Mouse (Mus musculus) 416B (cell line): ENCODE results near the gene Mettl23.

Source experiments
- DNase-seq: peaks from one replicate; pipeline ENCODE4 v3.0.0; 2011; ENCODE audit warnings: low read depth

Gene Mettl23

DNA sequence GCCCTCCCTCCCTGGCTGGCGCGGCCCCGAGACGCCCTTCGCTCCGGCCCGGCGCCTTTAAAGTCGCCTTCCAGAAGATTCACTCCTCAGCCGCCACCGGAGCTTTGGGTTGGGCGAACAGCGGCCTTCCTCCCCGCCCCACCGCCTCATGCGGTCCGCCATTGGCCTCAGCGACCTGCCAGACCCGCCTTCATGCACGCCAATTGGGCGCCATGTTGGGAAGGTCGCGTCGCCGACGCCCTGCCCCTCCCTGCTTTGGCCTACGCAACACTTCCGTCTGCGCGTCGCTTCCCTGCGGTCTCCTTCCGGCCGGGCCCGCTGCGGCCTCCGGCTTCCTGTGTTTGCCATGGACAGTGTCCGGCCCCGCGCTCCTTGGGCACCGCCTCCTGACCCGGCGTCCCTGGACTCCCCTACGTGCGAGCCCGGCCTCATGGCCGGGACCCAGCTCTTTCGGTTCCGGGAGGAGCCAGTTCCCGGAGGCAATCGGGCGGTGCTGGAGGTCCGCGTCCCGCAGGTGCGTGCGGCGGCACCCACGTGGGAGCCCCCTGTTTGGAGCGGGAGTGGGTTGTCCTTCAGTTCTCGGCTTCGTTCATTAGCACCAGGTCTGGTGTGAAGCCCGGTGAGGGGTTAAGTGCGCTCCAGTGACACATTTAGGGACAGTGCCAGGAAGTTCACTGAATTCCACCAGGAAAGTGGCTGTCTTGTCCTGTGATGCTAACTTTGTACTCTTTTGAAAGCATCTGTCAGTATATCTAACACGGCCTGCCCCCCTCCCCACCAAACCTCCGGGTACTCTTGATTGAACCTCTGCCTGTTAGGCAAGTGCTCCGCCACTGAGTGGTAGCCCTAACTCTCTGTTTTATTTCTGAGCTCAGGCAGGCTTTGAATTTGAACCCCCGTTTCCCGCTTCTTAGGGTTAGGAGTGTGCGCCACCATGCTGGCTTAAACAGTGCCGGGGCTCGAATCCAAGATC, at the start of gene Mettl23, which contains the start of gene Jmjd6:
Gene Mettl23, plus strand, starts transcription at position 18 of the 973 bp plus-strand sequence.
Gene Jmjd6, minus strand, starts transcription at position 189 of the 973 bp plus-strand sequence.
- DNase-seq: peak; percentile 98

- no peak for DNase-seq
These were observed 43.7 kb upstream of the Mettl23 start for GRCm38 (mm10) chr11:116799364-116799763.

GRCm38 (mm10) chr11:116801106-116801505, 42.0 kb upstream of the Mettl23 start:
- no peak for DNase-seq

- DNase-seq: no peak
These were observed 40.4 kb upstream of the Mettl23 start for GRCm38 (mm10) chr11:116802709-116803108.

GRCm38 (mm10) chr11:116806136-116807071, 36.7 kb upstream of the Mettl23 start:
- peak; percentile 10 for DNase-seq

GRCm38 (mm10) chr11:116807116-116807515, 36.0 kb upstream of the Mettl23 start:
- peak; percentile 90 for DNase-seq

DNA sequence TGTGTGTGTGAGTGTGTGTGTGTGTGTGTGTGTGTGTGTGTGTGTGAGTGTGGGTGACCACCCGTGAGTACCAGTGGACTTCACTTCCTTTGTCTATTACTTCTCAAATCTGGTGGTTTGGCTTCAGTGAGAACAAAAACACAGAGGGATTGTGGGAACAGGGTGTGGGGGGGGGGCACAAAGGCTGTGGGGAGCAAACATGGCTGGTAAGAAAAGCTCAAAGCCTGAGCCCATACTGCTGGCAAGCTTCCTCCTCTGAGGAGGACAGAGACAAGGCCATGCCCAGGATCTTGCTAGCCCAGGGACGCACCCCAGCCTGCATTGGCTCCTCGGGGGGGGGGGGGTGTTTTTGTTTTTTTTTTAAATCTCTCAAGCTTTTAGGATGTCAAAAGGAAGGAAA, 35.6 kb upstream of the Mettl23 start:
- DNase-seq: peak; percentile 84

- peak; percentile 93 for DNase-seq
These were observed 35.0 kb upstream of the Mettl23 start for GRCm38 (mm10) chr11:116807938-116808606.

DNA sequence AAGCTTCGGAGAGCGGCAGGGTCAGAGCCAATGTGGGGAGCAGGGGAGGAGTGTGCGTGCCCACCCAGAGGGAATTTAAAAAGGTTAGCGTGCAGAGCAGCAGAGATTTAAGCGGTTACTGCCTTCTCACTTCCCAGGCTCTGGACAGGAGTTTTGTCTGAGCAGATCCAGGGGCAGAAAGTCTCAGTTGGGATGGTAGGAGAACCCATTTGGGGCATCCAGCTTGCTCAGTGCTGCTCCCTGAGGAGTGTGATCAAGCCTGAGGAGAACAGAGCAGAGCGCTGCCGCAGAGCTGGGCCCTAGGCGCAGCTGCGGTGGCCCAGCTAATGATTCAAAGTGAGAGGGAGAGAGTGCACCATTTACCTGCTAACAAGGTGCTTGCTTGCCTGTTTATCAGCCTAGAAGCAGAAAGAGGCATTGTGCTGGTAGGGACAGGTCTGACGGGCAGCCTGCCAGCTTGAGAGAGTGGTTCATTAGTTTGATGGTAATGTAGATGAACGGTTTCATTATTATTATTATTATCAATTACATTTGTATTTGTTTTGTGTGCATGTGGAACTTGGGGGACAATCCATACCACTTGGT, 34.2 kb upstream of the Mettl23 start:
- DNase-seq: no peak

- DNase-seq: no peak
These were observed 33.6 kb upstream of the Mettl23 start for GRCm38 (mm10) chr11:116809520-116809919.

DNA sequence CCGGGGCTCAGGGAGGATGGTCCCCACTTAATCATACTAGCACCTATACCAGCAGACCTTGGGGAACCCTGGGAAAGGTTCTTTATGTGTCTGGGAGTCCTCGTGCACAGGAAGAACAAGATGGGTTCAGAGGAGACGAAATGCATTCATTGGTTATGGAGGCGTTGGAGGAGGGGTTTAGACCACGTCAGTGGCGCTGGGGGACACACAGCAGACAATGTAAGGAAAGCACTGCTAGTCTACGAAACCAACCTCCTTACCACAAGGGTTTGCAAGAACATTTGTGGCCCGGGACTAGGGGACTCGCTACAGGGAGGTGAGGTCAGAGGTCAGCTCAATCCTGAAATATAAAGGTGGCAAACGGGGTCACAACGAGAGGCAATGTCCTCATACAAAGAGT, 32.5 kb upstream of the Mettl23 start:
- DNase-seq: no peak

DNA sequence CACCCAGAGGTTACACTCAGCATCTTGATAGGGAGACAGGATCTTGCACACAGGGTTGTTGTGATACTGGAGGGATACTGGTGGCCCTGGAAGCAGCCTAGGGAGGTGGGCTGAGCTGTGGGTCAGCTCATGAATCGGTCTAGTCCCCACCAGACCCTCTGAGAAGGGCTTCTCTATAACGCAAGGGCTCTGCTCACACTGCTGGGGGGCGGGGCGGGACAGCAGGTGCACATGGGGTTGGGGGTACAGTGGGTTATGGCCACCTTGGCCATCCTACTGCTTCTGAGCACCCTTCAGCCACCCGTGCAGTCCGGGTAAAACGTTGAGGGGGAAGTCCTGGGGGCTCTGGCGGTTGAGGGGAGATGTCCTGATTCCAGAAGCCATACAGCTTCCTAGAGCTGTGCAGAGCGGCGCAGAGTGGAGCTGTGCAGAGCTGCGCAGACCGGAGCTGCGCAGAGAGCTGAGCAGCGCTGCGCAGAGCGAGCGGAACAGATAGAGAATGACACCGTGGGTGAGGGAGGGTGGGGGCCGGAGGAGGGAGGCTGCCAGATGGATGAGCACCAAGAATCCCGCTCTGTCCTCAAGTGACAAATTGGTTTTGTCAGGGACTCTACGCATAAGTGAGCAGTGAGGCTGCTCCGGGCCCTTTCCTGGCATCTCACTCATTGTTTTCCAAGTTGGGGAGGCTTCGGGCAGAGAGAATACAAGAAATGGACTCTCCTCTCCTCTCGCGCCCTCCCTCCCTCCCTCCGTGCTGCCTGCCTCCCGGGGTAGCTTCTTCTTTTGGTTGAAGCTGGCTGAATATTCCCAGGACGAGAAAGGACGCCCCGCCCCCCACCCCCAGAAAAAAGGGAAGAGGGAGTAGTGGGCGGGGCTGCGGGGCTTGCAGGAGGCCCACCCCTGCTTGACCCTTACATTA, 31.8 kb upstream of the Mettl23 start:
- no peak for DNase-seq

- DNase-seq: no peak
These were observed 30.1 kb upstream of the Mettl23 start for GRCm38 (mm10) chr11:116812793-116813529.

DNA sequence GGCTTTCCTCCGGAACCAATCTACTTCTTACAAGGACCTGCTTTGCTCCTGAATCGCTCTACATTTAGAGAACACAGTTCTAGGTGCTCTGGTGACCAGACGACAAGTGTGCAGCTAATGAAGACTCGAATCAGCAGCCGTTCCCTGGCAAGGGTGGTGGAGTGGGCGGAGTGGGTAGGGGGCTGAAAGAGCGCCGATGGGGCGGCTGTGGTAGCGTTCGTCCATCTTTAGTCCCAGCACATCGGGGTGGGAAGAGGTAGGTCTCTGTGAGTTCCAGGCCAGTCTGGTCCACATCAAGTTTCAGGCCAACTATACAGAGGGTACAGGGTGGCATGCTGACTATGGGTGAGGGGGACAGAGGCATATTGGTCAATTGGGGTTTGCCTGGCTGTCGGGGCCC, 29.5 kb upstream of the Mettl23 start:
- no peak for DNase-seq

DNA sequence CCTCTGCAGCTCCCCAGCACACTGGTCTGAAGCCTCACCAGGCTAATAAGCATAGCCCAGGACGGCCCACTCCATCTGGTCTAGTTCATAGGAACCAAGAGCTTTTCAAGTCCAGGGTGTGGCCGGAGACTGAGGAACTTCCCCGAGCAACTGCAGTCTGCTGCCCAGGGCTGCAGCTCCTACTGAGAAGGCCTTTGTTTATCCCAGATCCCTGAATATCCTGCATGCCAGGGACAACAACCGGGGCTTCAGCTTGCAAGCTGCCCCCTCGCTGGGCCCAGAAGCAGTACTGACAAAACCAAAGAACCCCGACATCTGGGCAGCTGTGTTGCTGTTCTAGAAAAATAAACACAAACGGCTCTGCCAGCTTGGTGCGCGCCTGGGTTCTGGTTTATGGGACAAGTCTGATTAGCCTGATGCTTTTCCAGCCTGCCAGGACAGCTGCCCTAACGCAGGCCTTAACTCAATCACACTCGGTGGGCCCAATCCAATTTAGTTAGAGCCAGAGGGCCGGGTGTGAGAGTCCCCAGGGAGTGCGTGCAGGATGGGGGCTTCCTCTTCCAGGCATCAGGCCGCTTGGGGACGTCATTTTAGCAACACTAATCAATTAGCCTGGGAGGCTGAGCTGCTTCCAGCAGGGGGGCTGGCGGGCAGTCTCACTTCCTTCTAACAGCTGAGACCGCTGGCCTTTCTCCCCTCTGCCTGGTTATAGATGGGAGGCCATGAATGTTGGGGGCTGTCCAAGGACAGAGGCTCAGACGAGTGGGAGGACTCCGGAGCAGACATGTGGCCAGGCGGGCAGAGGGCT, 28.8 kb upstream of the Mettl23 start:
- no peak for DNase-seq

DNA sequence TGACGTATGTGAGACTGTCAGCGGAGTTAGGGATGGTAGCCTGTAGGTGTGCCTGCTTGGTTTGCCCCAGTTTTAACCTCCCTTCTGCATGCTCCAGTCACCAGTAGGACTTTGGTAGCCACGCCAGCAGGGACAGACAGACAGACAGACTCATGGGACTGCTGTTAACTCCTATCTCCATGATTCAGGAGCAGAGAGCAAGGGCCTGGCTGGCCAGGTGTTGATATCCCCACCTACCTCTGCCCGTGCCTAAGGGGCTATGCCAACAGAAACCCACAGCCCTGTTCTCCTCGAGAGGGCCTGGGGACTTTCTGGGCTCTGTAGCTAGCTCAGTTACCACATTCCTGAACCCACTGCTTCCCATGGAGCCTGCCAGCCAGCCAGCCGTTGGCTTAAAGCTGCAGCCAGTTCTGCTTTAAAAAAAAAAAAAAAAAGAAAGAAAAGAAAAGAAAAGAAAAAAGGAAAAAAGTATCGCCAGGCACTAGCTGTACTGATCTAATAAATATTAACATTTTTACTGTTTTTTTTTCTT, 28.1 kb upstream of the Mettl23 start:
- no peak for DNase-seq

GRCm38 (mm10) chr11:116816769-116817168, 26.3 kb upstream of the Mettl23 start:
- no peak for DNase-seq

DNA sequence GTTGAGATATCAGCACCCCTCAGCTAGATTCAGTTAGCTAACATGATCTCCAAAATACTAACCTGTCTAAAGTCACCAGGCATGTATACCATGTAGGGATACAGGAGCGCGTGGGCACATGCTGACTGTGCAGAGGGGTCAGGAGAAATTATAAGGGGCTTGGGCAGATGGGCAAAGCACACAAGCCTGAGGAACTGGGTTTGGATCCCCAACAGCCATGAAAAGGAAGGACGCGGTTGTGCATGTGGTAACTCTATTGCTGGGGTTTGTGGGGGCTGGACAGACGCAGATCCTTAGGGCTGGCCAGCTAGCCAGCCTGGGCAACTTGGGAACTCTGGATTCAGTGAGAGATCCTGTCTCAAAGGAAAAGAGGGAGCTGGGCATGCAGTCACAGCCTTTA, 25.5 kb upstream of the Mettl23 start:
- DNase-seq: no peak

- no peak for DNase-seq
These were observed 24.4 kb upstream of the Mettl23 start for GRCm38 (mm10) chr11:116818722-116819121.
